Mouse (Mus musculus): ENCODE results near the gene Cachd1.

DNA sequence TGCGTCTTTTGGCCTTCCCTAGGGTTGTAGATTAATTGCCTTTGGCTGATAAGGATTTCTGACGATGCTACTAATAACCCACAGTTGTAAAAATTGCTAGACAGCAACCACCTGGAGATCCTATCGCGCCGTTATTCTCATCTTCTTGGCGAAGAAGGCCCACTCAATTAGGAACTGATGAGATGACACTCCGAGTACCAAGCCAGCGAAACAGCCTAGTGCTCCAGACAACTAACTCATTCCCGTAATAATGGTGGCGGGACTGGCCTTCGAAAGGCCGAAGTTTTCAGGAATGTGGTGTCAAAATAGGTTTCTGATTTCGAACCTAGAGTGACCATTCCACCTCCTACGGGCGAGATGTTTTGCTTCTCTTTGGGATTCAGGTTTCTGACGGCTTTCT is 1.6 kb downstream of the Cachd1 start:
- TF ChIP-seq CTCF (IDR thresholded peaks at IDR 0.05) (no peak), POLR2A (IDR thresholded peaks at IDR 0.05; ENCODE audit: insufficient read depth, low read depth, low read length) (no peak)

Measured in heart, adult 2 months (tissue).